Mouse (Mus musculus) heart, embryonic 12.5 days (tissue): ENCODE measurements around the gene Cacna2d2. TPM values are rescaled to one million over a fixed set of nuclear protein-coding genes. Genes with fewer than 3 reads are reported as not detected.

ENCODE experiments used
- ATAC-seq: fragments of 200-750 bp; cut with Nextera tagmentation; 2 replicates; pipeline ENCODE4 v1.8.0; 2017; ENCODE audit warnings: moderate TSS enrichment, moderate library complexity; ENCODE audit not compliant: insufficient number of reproducible peaks, low FRiP score
- H3K27ac ChIP-seq: fragments of 300-500 bp; sonication (generic); 2 replicates; pipeline ENCODE4 v1.5.1; 2016; ENCODE audit warnings: mild to moderate bottlenecking, moderate library complexity; ENCODE audit not compliant: poor library complexity, severe bottlenecking
- H3K27me3 ChIP-seq: fragments of 300-500 bp; sonication (generic); replicated peaks from 2 replicates; pipeline ENCODE4 v1.6.1; 2016; ENCODE audit warnings: mild to moderate bottlenecking, moderate library complexity
- H3K36me3 ChIP-seq: fragments of 300-500 bp; sonication (generic); 2 replicates; pipeline ENCODE4 v1.6.1; 2016; ENCODE audit warnings: mild to moderate bottlenecking, moderate library complexity
- H3K4me1 ChIP-seq: fragments of 300-500 bp; sonication (generic); replicated peaks from 2 replicates; pipeline ENCODE4 v1.6.1; 2016; ENCODE audit warnings: mild to moderate bottlenecking
- H3K4me2 ChIP-seq: fragments of 300-500 bp; sonication (generic); 2 replicates; pipeline ENCODE4 v1.6.1; 2016; ENCODE audit warnings: mild to moderate bottlenecking, moderate library complexity
- H3K4me3 ChIP-seq: fragments of 300-500 bp; sonication (generic); 2 replicates; pipeline ENCODE4 v1.5.1; 2016; ENCODE audit warnings: mild to moderate bottlenecking
- H3K9ac ChIP-seq: fragments of 300-500 bp; sonication (generic); 2 replicates; pipeline ENCODE4 v1.6.1; 2016; ENCODE audit warnings: mild to moderate bottlenecking, moderate library complexity
- H3K9me3 ChIP-seq: fragments of 300-500 bp; sonication (generic); replicated peaks from 2 replicates; pipeline ENCODE4 v1.6.1; 2016; ENCODE audit warnings: mild to moderate bottlenecking, moderate library complexity
- WGBS: fragments of 180-500 bp; shearing (Covaris S2); methylation state at CpG from one replicate; pipeline ENCODE4 v1.1.7; 2016; 5-methylcytosine and 5-hydroxymethylcytosine counted together
- polyA plus RNA-seq: library from polyadenylated mRNA; unstranded; fragments of >200 nt; fragmentation: Nextera tagmentation; extraction: Ambion mirVana; gene quantifications from 2 replicates; pipeline ENCODE4 v1.2.1, GENCODE M21; 2016

Gene Cacna2d2
- polyA plus RNA-seq, 1 experiment from 2014 or later, result 6.2 TPM

DNA sequence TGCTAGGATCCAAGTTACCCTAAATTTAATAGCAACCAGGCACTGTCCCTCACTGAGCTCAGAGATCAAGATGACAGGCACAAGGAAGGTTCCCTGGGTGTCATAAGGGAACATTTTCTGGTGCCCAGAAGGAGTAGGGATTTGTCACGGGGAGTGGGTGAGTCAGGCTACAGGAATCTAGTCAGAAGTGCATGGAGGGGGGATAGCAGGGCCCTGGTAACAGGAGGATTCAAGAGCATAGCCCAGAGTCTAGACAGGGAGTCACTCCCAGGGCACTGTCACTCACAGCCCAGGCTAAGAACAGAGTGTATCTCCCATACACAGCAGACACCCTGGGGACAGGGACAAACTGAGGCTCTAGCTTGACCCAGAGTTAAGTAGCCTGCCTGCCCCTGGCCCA, 94.1 kb downstream of the Cacna2d2 start:
- 13% methylated on average over 1 of the region's 1 CpGs for WGBS
- H3K36me3 ChIP-seq, result no peaks in the 10 kb centered on the region
- no peak overlapping the region for H3K9ac ChIP-seq
- peaks cover 19% of the 10 kb centered on the region for H3K4me1 ChIP-seq
- peak overlapping the region; percentile 60 for H3K27ac ChIP-seq
- ATAC-seq, result 0 out of 2 replicates have a peak, but pooled peaks have one; percentile 17
- H3K4me3 ChIP-seq, result no peak overlapping the region
- no peaks in the 10 kb centered on the region for H3K27me3 ChIP-seq
- H3K4me2 ChIP-seq, result no peak overlapping the region
- no peaks in the 10 kb centered on the region for H3K9me3 ChIP-seq

DNA sequence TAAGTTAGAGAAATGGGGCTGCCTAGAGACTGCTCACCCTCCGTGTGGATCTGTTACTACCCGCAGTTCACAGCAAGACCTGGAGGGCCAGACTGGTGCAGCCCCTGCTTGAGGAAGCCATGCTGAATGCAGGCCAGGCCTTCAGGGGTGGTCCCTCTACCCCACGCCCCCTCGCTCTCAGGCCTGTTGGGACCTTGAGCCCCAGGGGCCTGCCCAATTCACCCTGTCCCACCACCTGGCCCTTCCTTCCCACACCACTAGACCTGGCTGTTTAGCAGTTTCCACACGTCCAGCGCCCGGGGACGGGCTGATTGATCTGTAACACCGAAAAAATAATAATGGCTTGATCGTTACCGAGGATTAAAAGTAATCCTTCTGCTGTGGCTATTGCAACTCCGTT, 94.8 kb downstream of the Cacna2d2 start:
- WGBS, result 89% methylated on average over 12 of the region's 12 CpGs
- peaks cover 19% of the 10 kb centered on the region for H3K4me1 ChIP-seq
- peak overlapping the region; percentile 37 for H3K27ac ChIP-seq
- H3K9ac ChIP-seq, result 0 out of 2 replicates have a peak overlapping the region, but pooled peaks have one; percentile 21
- no peaks in the 10 kb centered on the region for H3K9me3 ChIP-seq
- no peak for ATAC-seq
- no peak overlapping the region for H3K4me2 ChIP-seq
- H3K27me3 ChIP-seq, result no peaks in the 10 kb centered on the region
- H3K4me3 ChIP-seq, result no peak overlapping the region
- H3K36me3 ChIP-seq, result no peaks in the 10 kb centered on the region

DNA sequence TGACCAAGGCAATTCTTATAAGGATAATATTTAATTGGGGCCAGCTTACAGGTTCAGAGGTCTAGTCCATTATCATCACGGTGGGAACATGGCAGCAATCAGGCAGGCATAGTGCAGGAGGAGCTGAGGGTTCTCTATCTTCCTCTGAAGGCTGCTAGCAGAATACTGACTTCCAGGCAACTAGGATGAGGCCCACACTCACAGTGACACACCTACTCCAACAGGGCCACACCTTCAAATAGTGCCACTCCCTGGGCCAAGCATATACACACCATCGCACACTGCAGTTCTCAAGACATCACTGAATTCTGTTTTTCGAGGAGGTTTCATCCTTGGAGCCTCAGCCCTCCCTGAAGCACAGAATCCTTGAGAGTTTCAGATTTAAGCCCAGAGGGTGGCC, 96.9 kb downstream of the Cacna2d2 start:
- ATAC-seq, result no peak
- H3K4me3 ChIP-seq, result no peak overlapping the region
- H3K27ac ChIP-seq, result no peak overlapping the region
- H3K9me3 ChIP-seq, result no peaks in the 10 kb centered on the region
- no peak overlapping the region for H3K4me2 ChIP-seq
- H3K27me3 ChIP-seq, result no peaks in the 10 kb centered on the region
- H3K4me1 ChIP-seq, result peaks cover 32% of the 10 kb centered on the region
- no peak overlapping the region for H3K9ac ChIP-seq
- H3K36me3 ChIP-seq, result no peaks in the 10 kb centered on the region
- 69% methylated on average over 3 of the region's 3 CpGs for WGBS

DNA sequence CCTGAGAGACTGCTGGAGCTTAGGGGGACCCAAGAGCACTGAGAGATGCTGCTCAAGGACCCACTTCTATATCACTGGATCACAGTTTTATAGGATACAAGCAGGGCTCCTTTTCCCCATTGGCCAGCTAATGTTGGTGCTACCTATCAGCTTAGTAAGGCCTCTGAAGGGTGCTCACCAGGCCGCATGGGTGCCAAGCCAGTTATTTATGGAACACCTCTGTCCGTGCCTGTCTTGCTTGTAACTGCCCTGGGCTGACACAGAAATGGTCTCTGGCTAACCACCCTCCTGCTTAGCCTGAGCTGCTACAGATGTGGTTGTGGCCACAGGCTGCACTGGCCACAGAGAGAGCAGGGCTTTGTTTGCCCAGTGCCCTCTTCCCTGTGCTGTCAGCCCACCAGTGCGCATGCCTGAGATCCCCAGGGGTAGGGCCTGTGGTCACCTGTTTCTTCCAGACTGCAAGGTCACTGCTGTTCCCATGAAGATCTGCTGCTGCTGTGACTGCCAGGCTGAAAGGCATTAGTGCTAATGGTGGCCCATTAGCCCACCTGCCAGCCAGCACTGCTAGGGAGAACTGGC, 101.4 kb downstream of the Cacna2d2 start:
- H3K9ac ChIP-seq, result no peak overlapping the region; the same call in 1 of the 2 replicates
- H3K36me3 ChIP-seq, result no peaks in the 10 kb centered on the region
- H3K4me2 ChIP-seq, result no peak overlapping the region
- no peak for ATAC-seq
- WGBS, result 66% methylated on average over 3 of the region's 3 CpGs
- no peaks in the 10 kb centered on the region for H3K9me3 ChIP-seq
- no peak overlapping the region for H3K4me3 ChIP-seq
- peaks cover 27% of the 10 kb centered on the region for H3K4me1 ChIP-seq
- no peak overlapping the region for H3K27ac ChIP-seq
- 0 out of 2 replicates have a peak, but pooled peaks cover 2% of the 10 kb centered on the region for H3K27me3 ChIP-seq

DNA sequence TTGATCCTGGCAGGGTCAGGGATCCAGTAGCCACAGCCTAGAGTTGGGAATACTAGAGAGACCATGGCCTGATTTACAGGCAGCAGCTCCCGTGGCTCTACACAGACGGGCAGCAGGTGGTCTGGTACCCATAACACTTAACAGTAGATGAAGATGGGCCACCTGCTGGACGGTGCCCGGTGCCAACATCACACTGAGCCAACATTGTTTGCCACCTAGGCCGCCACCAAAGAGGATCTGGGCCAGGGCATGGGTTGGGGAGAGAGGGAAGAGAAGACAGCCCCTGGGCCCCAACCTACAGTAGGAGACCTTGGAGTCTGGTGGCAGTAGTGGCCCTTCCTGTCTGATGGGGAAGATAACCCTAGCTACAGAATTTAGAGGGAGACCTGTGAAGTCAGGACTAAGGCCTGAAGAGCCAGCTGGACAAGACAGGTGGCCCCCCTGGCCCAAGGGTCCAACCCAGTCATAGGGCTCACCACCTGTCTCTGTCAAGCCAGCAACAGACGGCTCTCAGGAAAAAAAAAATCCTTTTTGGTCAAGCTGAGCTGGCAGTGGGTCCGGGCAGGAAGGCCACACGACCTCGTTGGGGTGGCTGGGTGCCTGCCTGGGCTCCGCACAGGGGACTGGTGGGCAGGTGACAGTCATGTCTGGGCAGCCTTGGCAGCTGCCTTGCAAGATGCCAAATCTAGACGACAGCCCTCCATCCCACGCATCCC, 102.9 kb downstream of the Cacna2d2 start:
- WGBS, result 85% methylated on average over 12 of the region's 12 CpGs
- H3K9ac ChIP-seq, result no peak overlapping the region
- no peak overlapping the region for H3K4me3 ChIP-seq
- 0 out of 2 replicates have a peak, but pooled peaks cover 6% of the 10 kb centered on the region for H3K27me3 ChIP-seq
- no peak for ATAC-seq
- H3K9me3 ChIP-seq, result no peaks in the 10 kb centered on the region
- H3K4me2 ChIP-seq, result no peak overlapping the region
- peaks cover 29% of the 10 kb centered on the region for H3K4me1 ChIP-seq
- H3K36me3 ChIP-seq, result no peaks in the 10 kb centered on the region
- no peak overlapping the region for H3K27ac ChIP-seq

DNA sequence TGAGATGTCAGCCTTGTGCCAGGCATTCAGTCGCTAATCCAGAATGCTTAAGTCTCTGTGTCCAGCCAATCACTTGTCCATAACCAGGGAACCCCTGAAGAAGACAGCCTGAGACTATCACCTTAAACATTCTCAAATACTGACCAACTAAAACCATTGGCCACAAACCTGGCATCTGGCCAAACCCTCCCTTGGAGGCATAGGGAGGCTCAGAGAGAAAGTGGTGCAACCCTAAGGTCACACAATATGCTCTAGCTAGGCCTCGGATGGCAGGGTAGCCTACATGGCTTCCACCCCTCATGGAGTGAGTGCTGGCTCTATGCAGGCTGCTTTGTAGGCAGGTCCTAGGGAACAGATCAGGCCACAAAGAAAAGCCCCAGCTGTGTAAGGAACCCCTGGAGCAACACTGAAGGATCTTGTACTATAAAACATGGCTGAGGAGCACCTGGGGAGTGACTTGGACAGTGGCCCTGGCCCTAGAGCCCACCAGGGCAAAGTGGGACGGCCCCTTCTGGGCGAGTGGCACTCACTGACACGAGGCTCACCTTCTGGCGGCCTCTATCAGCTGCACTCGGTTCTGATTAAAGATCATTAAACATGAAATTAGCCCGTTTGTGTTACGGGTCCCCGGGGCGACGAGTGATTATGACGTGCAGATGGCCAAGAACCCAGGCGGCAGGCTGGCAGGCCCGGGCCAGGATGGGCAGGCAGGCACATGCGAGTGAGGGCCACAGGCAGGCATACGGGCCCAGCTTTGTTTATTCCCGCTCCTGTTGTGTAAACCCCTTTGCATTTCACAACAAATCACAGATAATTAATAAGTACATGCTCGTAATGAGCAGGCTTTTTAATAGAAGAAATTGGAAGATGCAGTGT, 105.5 kb downstream of the Cacna2d2 start:
- no peak for ATAC-seq
- WGBS, result 80% methylated on average over 19 of the region's 19 CpGs
- Histone ChIP-seq H3K4me3 (no peak overlapping the region), H3K4me2 (no peak overlapping the region), H3K9ac (no peak overlapping the region), H3K36me3 (no peaks in the 10 kb centered on the region), H3K9me3 (no peaks in the 10 kb centered on the region), H3K4me1 (peaks cover 44% of the 10 kb centered on the region), H3K27ac (no peak overlapping the region), H3K27me3 (peaks cover 15% of the 10 kb centered on the region)

DNA sequence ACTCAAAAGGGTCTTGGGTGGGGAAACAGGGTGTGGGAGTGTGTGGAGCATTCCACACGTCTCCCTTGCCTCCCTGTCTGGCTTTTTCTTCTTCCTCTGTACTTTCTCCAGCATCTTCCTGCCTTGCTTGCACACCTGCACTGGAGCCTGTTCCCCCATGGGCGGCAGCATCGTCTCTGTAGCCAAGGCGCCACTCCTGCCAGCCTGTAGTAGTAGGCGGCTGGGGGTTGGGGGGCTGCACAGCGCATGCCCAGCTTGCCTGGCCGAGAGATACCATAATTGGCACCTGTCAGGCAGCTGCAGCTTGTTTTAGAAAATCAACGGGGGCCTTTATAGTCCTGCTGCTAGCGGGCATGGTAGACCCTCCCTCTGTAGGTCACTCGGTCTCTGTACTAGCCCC, 108.9 kb downstream of the Cacna2d2 start:
- H3K4me2 ChIP-seq, result no peak overlapping the region

DNA sequence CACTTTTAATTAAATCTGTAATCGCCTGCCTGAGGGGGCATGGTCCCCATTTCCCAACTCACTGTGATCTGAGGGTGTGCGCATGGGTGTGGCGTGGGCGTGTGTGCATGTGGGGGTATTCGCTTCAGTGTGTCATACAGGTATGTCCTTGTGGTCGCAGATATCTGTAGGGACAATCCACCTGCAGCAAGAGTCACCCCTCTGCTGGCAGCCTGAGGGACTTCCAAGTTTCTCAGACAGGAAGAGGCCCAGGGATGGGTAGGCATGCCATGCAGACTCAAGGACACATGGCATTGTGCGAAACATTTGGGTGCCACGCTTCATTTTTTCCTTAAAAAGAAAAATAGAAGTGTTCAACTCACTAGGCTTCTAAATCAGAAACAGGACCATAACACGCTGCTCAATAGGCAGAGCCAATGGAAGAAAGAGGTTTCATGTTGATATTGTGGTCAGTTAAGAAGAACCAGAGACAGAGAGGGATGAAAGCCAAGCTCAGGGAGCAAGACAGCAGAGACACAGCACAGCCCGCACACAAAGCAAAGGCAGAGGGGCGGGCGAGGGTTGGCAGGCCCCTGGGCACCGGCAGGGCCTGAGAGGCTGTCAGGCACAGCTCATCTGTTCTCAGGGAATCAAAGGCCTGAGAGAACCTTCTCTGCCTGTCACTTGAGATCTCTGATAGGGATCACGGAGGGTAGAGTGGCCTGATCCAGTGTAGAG, 111.1 kb downstream of the Cacna2d2 start:
- H3K4me2 ChIP-seq, result no peak overlapping the region
- no peak for ATAC-seq
- no peak overlapping the region for H3K27ac ChIP-seq
- peaks cover 24% of the 10 kb centered on the region for H3K27me3 ChIP-seq
- H3K9me3 ChIP-seq, result no peaks in the 10 kb centered on the region
- no peak overlapping the region for H3K4me3 ChIP-seq
- H3K9ac ChIP-seq, result no peak overlapping the region
- peaks cover 34% of the 10 kb centered on the region for H3K4me1 ChIP-seq
- 80% methylated on average over 14 of the region's 14 CpGs for WGBS
- no peaks in the 10 kb centered on the region for H3K36me3 ChIP-seq

More for the DNA sequence above, 108.9 kb downstream of the Cacna2d2 start:
- Histone ChIP-seq H3K27me3 (peaks cover 24% of the 10 kb centered on the region), H3K27ac (no peak overlapping the region), H3K4me1 (peaks cover 45% of the 10 kb centered on the region), H3K4me3 (no peak overlapping the region), H3K9ac (no peak overlapping the region), H3K36me3 (no peaks in the 10 kb centered on the region), H3K9me3 (no peaks in the 10 kb centered on the region)
- 59% methylated on average over 10 of the region's 10 CpGs for WGBS
- no peak for ATAC-seq

DNA sequence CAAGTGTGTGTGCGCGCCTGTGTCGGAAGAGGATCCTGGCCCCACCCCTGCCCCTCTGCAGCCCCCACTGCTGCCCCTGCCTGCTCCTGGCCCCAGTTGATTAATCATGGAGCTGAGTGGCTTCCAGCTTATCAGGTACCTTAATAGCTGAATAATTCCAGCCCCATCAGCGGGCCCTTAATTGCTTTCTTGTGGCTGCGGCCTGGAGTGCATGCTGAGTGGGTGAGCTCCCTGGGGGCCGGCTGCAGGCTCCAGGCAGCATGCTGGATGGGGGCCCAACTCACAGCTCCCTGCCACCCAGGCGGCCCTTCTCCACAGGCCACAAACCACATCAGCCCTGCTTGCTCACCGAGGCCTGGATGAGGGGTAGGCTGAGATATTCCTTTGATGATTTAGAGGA, 112.0 kb downstream of the Cacna2d2 start:
- 51% methylated on average over 8 of the region's 8 CpGs for WGBS

DNA sequence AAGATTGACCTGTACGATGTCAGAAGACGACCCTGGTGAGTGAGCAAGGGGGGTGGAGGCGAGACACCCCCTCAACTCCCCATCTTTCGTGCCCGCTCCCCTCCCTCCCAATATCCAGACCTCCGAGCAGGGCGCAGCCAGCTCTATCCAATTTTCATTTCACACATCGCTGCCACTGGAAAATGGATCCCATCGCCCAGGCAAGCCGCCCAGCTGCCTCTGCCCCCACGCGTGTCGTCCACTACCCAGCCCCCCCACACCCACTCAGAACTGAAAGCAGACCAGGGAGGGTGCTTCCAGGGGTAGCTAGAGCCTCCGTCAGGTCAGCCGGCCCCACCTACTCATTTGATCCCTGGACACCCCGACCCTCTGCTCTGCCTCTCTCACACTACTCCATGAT, 112.9 kb downstream of the Cacna2d2 start:
- no peak overlapping the region for H3K27ac ChIP-seq
- no peaks in the 10 kb centered on the region for H3K9me3 ChIP-seq
- H3K4me3 ChIP-seq, result no peak overlapping the region
- H3K9ac ChIP-seq, result no peak overlapping the region
- no peak for ATAC-seq
- no peak overlapping the region for H3K4me2 ChIP-seq
- H3K27me3 ChIP-seq, result peaks cover 18% of the 10 kb centered on the region
- peaks cover 38% of the 10 kb centered on the region for H3K4me1 ChIP-seq
- 86% methylated on average over 16 of the region's 16 CpGs for WGBS
- no peaks in the 10 kb centered on the region for H3K36me3 ChIP-seq

More for the DNA sequence above, 112.0 kb downstream of the Cacna2d2 start:
- Histone ChIP-seq H3K4me3 (no peak overlapping the region), H3K9me3 (no peaks in the 10 kb centered on the region), H3K36me3 (no peaks in the 10 kb centered on the region), H3K27ac (no peak overlapping the region), H3K9ac (no peak overlapping the region), H3K4me2 (no peak overlapping the region), H3K4me1 (peaks cover 34% of the 10 kb centered on the region), H3K27me3 (peaks cover 18% of the 10 kb centered on the region)
- ATAC-seq, result no peak
